Mouse (Mus musculus) kidney, adult 2 months (tissue): Measurements from ENCODE around the gene Sash3. TPM values are rescaled to one million over a fixed set of nuclear protein-coding genes. Genes with fewer than 3 reads are reported as not detected.

Experiments
- DNase-seq: peaks from one replicate; pipeline ENCODE4 v3.0.0; 2021
- H3K27ac ChIP-seq: fragments of 200-500 bp; 2 replicates; pipeline ENCODE4 v1.5.1; 2012; ENCODE audit warnings: low read depth, low read length, control low read depth, inconsistent platforms; ENCODE audit not compliant: insufficient read depth
- H3K27me3 ChIP-seq: fragments of 200-500 bp; replicated peaks from 2 replicates; pipeline ENCODE4 v1.6.1; 2012; ENCODE audit warnings: mild to moderate bottlenecking, moderate library complexity, low read length, inconsistent platforms; ENCODE audit not compliant: control insufficient read depth, insufficient read depth
- H3K36me3 ChIP-seq: fragments of 200-500 bp; 2 replicates; pipeline ENCODE4 v1.6.1; 2012; ENCODE audit warnings: mild to moderate bottlenecking, moderate library complexity, low read length, inconsistent platforms; ENCODE audit not compliant: control insufficient read depth, insufficient read depth
- H3K4me1 ChIP-seq: fragments of 200-500 bp; 2 replicates; pipeline ENCODE4 v1.6.1; 2011; ENCODE audit warnings: low read length; ENCODE audit not compliant: control insufficient read depth, insufficient read depth
- H3K4me3 ChIP-seq: fragments of 200-500 bp; 2 replicates; pipeline ENCODE4 v1.5.1; 2011; ENCODE audit warnings: mild to moderate bottlenecking, low read depth, low read length, control low read depth; ENCODE audit not compliant: insufficient read depth
- CTCF ChIP-seq: fragments of 200-500 bp; conservative IDR thresholded peaks from 2 replicates; pipeline ENCODE4 v1.5.1; 2011; ENCODE audit warnings: low read depth, mild to moderate bottlenecking, control low read depth, low read length, moderate library complexity, mixed read lengths; ENCODE audit not compliant: insufficient read depth, insufficient read length
- POLR2A ChIP-seq: fragments of 200-500 bp; IDR thresholded peaks from one replicate; pipeline ENCODE4 v1.6.1; 2011; ENCODE audit warnings: low read depth, low read length, control low read depth
- WGBS: fragments of 180-500 bp; shearing (Covaris S2); methylation state at CpG from one replicate; pipeline ENCODE4 v1.1.7; 2018; 5-methylcytosine and 5-hydroxymethylcytosine counted together
- polyA plus RNA-seq: library from polyadenylated mRNA; depleted of rRNA; stranded (reverse); fragments of >200 nt; gene quantifications from 2 replicates; pipeline ENCODE4 v1.2.3, GENCODE M21; 2012

Gene Sash3
- polyA plus RNA-seq, 1 experiment, result 6.8 TPM

- Histone ChIP-seq H3K4me3 (no peak overlapping the region), H3K27ac (no peak overlapping the region), H3K27me3 (no peaks in the 10 kb centered on the region), H3K36me3 (no peaks in the 10 kb centered on the region; the same call in 1 of the 2 replicates), H3K4me1 (no peaks in the 10 kb centered on the region; the same call in 1 of the 2 replicates)
- TF ChIP-seq CTCF (no peak), POLR2A (no peak)
- DNase-seq, result no peak
- WGBS, result 97% methylated on average over 3 of the region's 3 CpGs
These were observed 51.6 kb downstream of the Sash3 start for GRCm38 (mm10) chrX:48197856-48198255.

GRCm38 (mm10) chrX:48199026-48199425 is 52.8 kb downstream of the Sash3 start:
- Histone ChIP-seq H3K36me3 (no peaks in the 10 kb centered on the region; the same call in 1 of the 2 replicates), H3K4me3 (no peak overlapping the region), H3K4me1 (no peaks in the 10 kb centered on the region; the same call in 1 of the 2 replicates), H3K27ac (no peak overlapping the region), H3K27me3 (no peaks in the 10 kb centered on the region)
- TF ChIP-seq POLR2A, result no peak
- no peak for TF ChIP-seq CTCF
- WGBS, result 89% methylated on average over 2 of the region's 2 CpGs
- DNase-seq, result no peak

GRCm38 (mm10) chrX:48200699-48201098 is 54.5 kb downstream of the Sash3 start:
- Histone ChIP-seq H3K4me1 (peaks cover 3% of the 10 kb centered on the region; the same call in 1 of the 2 replicates), H3K27ac (peak overlapping the region; percentile 45; the same call in 1 of the 2 replicates), H3K4me3 (no peak overlapping the region), H3K36me3 (no peaks in the 10 kb centered on the region; the same call in 1 of the 2 replicates), H3K27me3 (no peaks in the 10 kb centered on the region)
- DNase-seq, result peak; percentile 47
- WGBS, result 63% methylated on average over 3 of the region's 3 CpGs
- TF ChIP-seq POLR2A, result no peak
- TF ChIP-seq CTCF, result no peak

- Histone ChIP-seq H3K27ac (no peak overlapping the region), H3K27me3 (no peaks in the 10 kb centered on the region)
- 76% methylated on average over 7 of the region's 7 CpGs for WGBS
These were observed 55.7 kb downstream of the Sash3 start for GRCm38 (mm10) chrX:48201973-48202372.

GRCm38 (mm10) chrX:48202436-48202835 is 56.2 kb downstream of the Sash3 start:
- Histone ChIP-seq H3K27me3 (no peaks in the 10 kb centered on the region), H3K4me3 (no peak overlapping the region), H3K36me3 (no peaks in the 10 kb centered on the region; the same call in 1 of the 2 replicates), H3K27ac (no peak overlapping the region), H3K4me1 (peaks cover 3% of the 10 kb centered on the region; the same call in 1 of the 2 replicates)
- TF ChIP-seq POLR2A, result no peak
- TF ChIP-seq CTCF, result no peak
- DNase-seq, result no peak
- WGBS, result 93% methylated on average over 7 of the region's 7 CpGs

More at GRCm38 (mm10) chrX:48201973-48202372, 55.7 kb downstream of the Sash3 start:
- no peak overlapping the region for H3K4me3 ChIP-seq
- no peak for DNase-seq
- no peak for TF ChIP-seq CTCF
- TF ChIP-seq POLR2A, result no peak
- no peaks in the 10 kb centered on the region; the same call in 1 of the 2 replicates for H3K36me3 ChIP-seq
- peaks cover 3% of the 10 kb centered on the region; the same call in 1 of the 2 replicates for H3K4me1 ChIP-seq

- no peak overlapping the region for H3K4me3 ChIP-seq
- no peaks in the 10 kb centered on the region; the same call in 1 of the 2 replicates for H3K36me3 ChIP-seq
- TF ChIP-seq POLR2A (no peak), CTCF (no peak)
- H3K27me3 ChIP-seq, result no peaks in the 10 kb centered on the region
- peaks cover 3% of the 10 kb centered on the region; the same call in 1 of the 2 replicates for H3K4me1 ChIP-seq
- no peak overlapping the region for H3K27ac ChIP-seq
- WGBS, result 57% methylated on average over 4 of the region's 4 CpGs
- DNase-seq, result peak; percentile 53
These were observed 56.8 kb downstream of the Sash3 start for GRCm38 (mm10) chrX:48202995-48203394.

- TF ChIP-seq POLR2A (no peak), CTCF (no peak)
- H3K4me1 ChIP-seq, result peaks cover 3% of the 10 kb centered on the region; the same call in 1 of the 2 replicates
- 74% methylated on average over 7 of the region's 7 CpGs for WGBS
- H3K36me3 ChIP-seq, result no peaks in the 10 kb centered on the region; the same call in 1 of the 2 replicates
- no peak overlapping the region for H3K4me3 ChIP-seq
- no peaks in the 10 kb centered on the region for H3K27me3 ChIP-seq
- H3K27ac ChIP-seq, result 0 out of 2 replicates have a peak overlapping the region, but pooled peaks have one; percentile 6
- no peak for DNase-seq
These were observed 57.5 kb downstream of the Sash3 start for GRCm38 (mm10) chrX:48203763-48204162.
